Mouse (Mus musculus): ENCODE results near the gene Actg1. TPM values are rescaled to one million over a fixed set of nuclear protein-coding genes. Genes with fewer than 3 reads are reported as not detected.

Actg1 gene
- 2,332 and 2,802 TPM in 2 replicates for polyA plus RNA-seq (2021; fragmentation: Nextera tagmentation)
- long read RNA-seq, experiment 1, transcript Actg1-202 (6 exons, 1,952 nt): major isoform, 5,448 of 6,032 reads
- long read RNA-seq, experiment 1, transcript Actg1-204 (5 exons, 1,827 nt): minor isoform, 63 of 6,032 reads
- long read RNA-seq, experiment 1, partial matches to known transcripts: 320 of 6,032 reads
- long read RNA-seq, experiment 1, other reads (novel, unspliced or antisense): 200 of 6,032 reads
- long read RNA-seq, experiment 2, transcript Actg1-204 (5 exons, 1,827 nt): minor isoform, 72 of 8,100 reads
- long read RNA-seq, experiment 2, transcript Actg1-202 (6 exons, 1,952 nt): major isoform, 7,746 of 8,100 reads
- long read RNA-seq, experiment 2, partial matches to known transcripts: 155 of 8,100 reads
- long read RNA-seq, experiment 2, other reads (novel, unspliced or antisense): 123 of 8,100 reads

GRCm38 (mm10) chr11:120347791-120348683 is at the start of gene Actg1:
TSS of gene Actg1 (minus strand) at chr11:120348542.

DNA sequence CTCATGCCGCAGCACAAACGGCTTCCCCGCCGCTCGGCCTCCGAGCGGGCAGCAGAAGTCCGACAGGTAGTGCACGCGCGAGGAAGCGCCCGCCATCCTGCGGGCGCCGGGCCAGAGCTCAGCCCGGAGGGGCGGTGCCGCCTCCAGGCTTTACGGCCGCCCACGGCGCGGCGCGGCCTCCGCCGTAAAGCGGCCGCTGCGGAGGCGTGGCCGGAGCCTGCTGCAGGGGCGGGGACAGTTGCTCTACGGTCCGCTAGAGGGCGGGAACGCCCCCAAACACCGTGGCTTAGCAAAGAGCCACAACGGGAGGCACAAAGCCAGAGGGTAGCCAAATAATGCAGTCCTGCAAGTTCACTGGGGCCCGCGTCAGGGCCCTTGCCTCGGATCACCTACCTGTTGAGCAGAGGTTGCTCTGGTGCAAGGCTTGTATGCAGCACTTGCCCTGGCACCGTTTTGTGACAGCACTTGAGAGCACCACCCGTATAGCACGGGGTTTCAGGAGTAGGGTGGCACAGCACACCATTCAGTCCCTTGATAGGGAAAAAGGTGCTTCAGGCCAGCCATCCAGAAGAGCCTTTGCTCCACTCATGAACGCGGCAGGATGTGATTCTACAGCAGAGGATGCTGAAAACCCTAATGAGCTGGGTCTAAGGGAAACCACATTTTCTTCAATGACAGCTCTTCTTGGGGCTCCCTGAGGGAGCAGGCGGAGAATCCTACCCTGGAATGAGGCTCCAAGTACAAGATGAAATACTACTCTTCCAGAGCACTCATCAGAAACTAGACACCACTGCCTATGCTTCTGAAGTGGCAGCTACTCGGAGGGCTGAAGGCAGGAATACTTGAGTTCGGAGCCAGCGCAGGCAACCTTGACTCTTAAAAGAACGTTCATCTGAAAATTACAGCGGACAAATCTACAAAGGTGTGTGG is 30.5 kb upstream of the Actg1 start, which contains the start of gene Faap100:
Gene Faap100, minus strand, starts transcription at position 154 of the 930 bp plus-strand sequence.

DNA sequence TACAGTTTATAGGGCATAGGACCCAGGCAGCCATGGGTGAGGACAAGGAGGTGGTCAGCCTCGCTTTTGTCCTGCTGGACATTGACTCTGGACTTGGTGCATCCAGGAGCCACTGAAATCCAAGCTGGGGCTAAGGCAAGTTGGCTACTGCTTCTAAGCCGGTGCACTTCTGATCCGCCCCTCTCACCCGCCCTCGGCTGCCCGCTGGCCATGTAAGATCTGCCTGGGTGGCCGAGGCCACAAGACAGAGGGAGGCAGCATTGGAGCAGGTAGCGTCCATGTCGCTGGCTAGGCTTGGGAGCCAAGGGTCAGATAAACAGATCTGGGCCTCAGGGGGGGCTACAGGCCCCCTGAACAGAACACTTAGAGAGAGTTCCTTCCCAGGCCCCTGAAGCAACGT is 13.0 kb upstream of the Actg1 start, which contains the start of gene Fscn2:
Gene Fscn2, plus strand, starts transcription at position 240 of the 400 bp plus-strand sequence.

Small RNAs within 50 kb of the gene (microRNA-seq; reads per million reads assigned to microRNA genes)
- gene Gm23419 (not detected), gene Mir6935 (0.86 reads per million)

Other genes with a start within 250 kb of the Actg1 start
- gene Tepsin, start 249.8 kb downstream of the Actg1 start, polyA plus RNA-seq (2021; fragmentation: Nextera tagmentation): 8.4 and 9.5 TPM in 2 replicates
- gene Ndufaf8, start 249.6 kb downstream of the Actg1 start, polyA plus RNA-seq (2021; fragmentation: Nextera tagmentation): 202 and 204 TPM in 2 replicates
- gene Slc38a10, start 197.2 kb downstream of the Actg1 start, polyA plus RNA-seq (2021; fragmentation: Nextera tagmentation): 28.6 and 32.4 TPM in 2 replicates
- 1.1 and 1.6 TPM in 2 replicates for gene Bahcc1, start 115.6 kb downstream of the Actg1 start, polyA plus RNA-seq (2021; fragmentation: Nextera tagmentation)
- gene Fscn2, start 13.0 kb upstream of the Actg1 start, polyA plus RNA-seq (2021; fragmentation: Nextera tagmentation): 1.6 TPM in 2 replicates
- gene Faap100, start 30.2 kb upstream of the Actg1 start, polyA plus RNA-seq (2021; fragmentation: Nextera tagmentation): 8.4 and 9.4 TPM in 2 replicates
- gene Nploc4, start 89.2 kb upstream of the Actg1 start, polyA plus RNA-seq (2021; fragmentation: Nextera tagmentation): 5.8 and 6.1 TPM in 2 replicates
- 0.21 TPM in 1 of 2 replicates, not detected in the other for gene Tspan10, start 94.1 kb upstream of the Actg1 start, polyA plus RNA-seq (2021; fragmentation: Nextera tagmentation)
- gene Pde6g, start 105.0 kb upstream of the Actg1 start, polyA plus RNA-seq (2021; fragmentation: Nextera tagmentation): 0.58 and 1.0 TPM in 2 replicates
- gene Oxld1, start 109.5 kb upstream of the Actg1 start, polyA plus RNA-seq (2021; fragmentation: Nextera tagmentation): 31.7 and 34.6 TPM in 2 replicates
- 29.5 and 39.5 TPM in 2 replicates for gene Ccdc137, start 109.6 kb upstream of the Actg1 start, polyA plus RNA-seq (2021; fragmentation: Nextera tagmentation)
- gene Arl16, start 119.1 kb upstream of the Actg1 start, polyA plus RNA-seq (2021; fragmentation: Nextera tagmentation): 87.8 and 95.3 TPM in 2 replicates
- 104 and 110 TPM in 2 replicates for gene Mrpl12, start 136.1 kb upstream of the Actg1 start, polyA plus RNA-seq (2021; fragmentation: Nextera tagmentation)
- 13.3 and 13.5 TPM in 2 replicates for gene Slc25a10, start 143.3 kb upstream of the Actg1 start, polyA plus RNA-seq (2021; fragmentation: Nextera tagmentation)
- 0.06 TPM in 1 of 2 replicates, not detected in the other for gene Gcgr, start 182.2 kb upstream of the Actg1 start, polyA plus RNA-seq (2021; fragmentation: Nextera tagmentation)
- 224 and 238 TPM in 2 replicates for gene Mcrip1, start 201.2 kb upstream of the Actg1 start, polyA plus RNA-seq (2021; fragmentation: Nextera tagmentation)
- not detected in 2 replicates for gene Ppp1r27, start 202.6 kb upstream of the Actg1 start, polyA plus RNA-seq (2021; fragmentation: Nextera tagmentation)
- gene P4hb, start 224.7 kb upstream of the Actg1 start, polyA plus RNA-seq (2021; fragmentation: Nextera tagmentation): 126 and 135 TPM in 2 replicates
- 199 and 207 TPM in 2 replicates for gene Arhgdia, start 233.1 kb upstream of the Actg1 start, polyA plus RNA-seq (2021; fragmentation: Nextera tagmentation)
- 8.1 and 9.0 TPM in 2 replicates for gene Alyref, start 249.8 kb upstream of the Actg1 start, polyA plus RNA-seq (2021; fragmentation: Nextera tagmentation)
- 89.9 and 107 TPM in 2 replicates for gene Anapc11, start 249.9 kb upstream of the Actg1 start, polyA plus RNA-seq (2021; fragmentation: Nextera tagmentation)